Mouse (Mus musculus) erythroblast, adult 5-6 weeks (primary cell): ENCODE results near the gene Gnb4. TPM values are rescaled to one million over a fixed set of nuclear protein-coding genes. Genes with fewer than 3 reads are reported as not detected.

Source experiments
- ATAC-seq: replicated peaks from 2 replicates; pipeline ENCODE4 v1.8.0; 2016; ENCODE audit warnings: moderate number of reproducible peaks, mild to moderate bottlenecking, moderate TSS enrichment, inconsistent platforms; ENCODE audit not compliant: poor library complexity, low FRiP score, severe bottlenecking
- total RNA-seq, 2 experiments: library from RNA; stranded (forward) in 1 of 2; stranded (reverse) in 1 of 2; fragments of 150-400 nt in 1 of 2; fragments of 200-764, 138-1000 nt in 1 of 2; gene quantifications; 2 replicates each; pipeline versions ENCODE4 v1.2.3 to v1.2.4; 2015 to 2017; ENCODE audit warnings: low replicate concordance in 2 of 2

Gnb4 gene
- total RNA-seq, 2 experiments from 2014 or later: 0.51 to 4.0 TPM

GRCm38 (mm10) chr3:32617053-32617642 lies 763 bp upstream of the Gnb4 start:
- ATAC-seq: no peak

GRCm38 (mm10) chr3:32616006-32616330 lies 417 bp downstream of the Gnb4 start:
- no peak for ATAC-seq

- ATAC-seq: no peak
Observed at GRCm38 (mm10) chr3:32615376-32615775, 1.0 kb downstream of the Gnb4 start.

GRCm38 (mm10) chr3:32614786-32615185 lies 1.6 kb downstream of the Gnb4 start:
- no peak for ATAC-seq

GRCm38 (mm10) chr3:32611606-32612170 lies 4.7 kb downstream of the Gnb4 start:
- ATAC-seq: no peak

- no peak for ATAC-seq
Observed at GRCm38 (mm10) chr3:32610560-32610959, 5.8 kb downstream of the Gnb4 start.

- ATAC-seq: no peak
Observed at GRCm38 (mm10) chr3:32609233-32609632, 7.2 kb downstream of the Gnb4 start.

- ATAC-seq: no peak
Observed at GRCm38 (mm10) chr3:32601055-32601454, 15.3 kb downstream of the Gnb4 start.

- ATAC-seq: no peak
Observed at GRCm38 (mm10) chr3:32599328-32599727, 17.1 kb downstream of the Gnb4 start.

- ATAC-seq: no peak
Observed at GRCm38 (mm10) chr3:32595080-32595479, 21.3 kb downstream of the Gnb4 start.

- ATAC-seq: no peak
Observed at GRCm38 (mm10) chr3:32586274-32586673, 30.1 kb downstream of the Gnb4 start.

- no peak for ATAC-seq
Observed at GRCm38 (mm10) chr3:32583489-32583888, 32.9 kb downstream of the Gnb4 start.

- ATAC-seq: no peak
Observed at GRCm38 (mm10) chr3:32581911-32582310, 34.5 kb downstream of the Gnb4 start.

- ATAC-seq: no peak
Observed at GRCm38 (mm10) chr3:32580738-32581137, 35.6 kb downstream of the Gnb4 start.

- ATAC-seq: no peak
Observed at GRCm38 (mm10) chr3:32578772-32579171, 37.6 kb downstream of the Gnb4 start.

GRCm38 (mm10) chr3:32575151-32575550 lies 41.2 kb downstream of the Gnb4 start:
- no peak for ATAC-seq

- no peak for ATAC-seq
Observed at GRCm38 (mm10) chr3:32573881-32574280, 42.5 kb downstream of the Gnb4 start.

GRCm38 (mm10) chr3:32573086-32573485 lies 43.3 kb downstream of the Gnb4 start:
- ATAC-seq: no peak

GRCm38 (mm10) chr3:32563401-32563800 lies 53.0 kb downstream of the Gnb4 start:
- ATAC-seq: no peak

GRCm38 (mm10) chr3:32553061-32553460 lies 63.3 kb downstream of the Gnb4 start:
- no peak for ATAC-seq

GRCm38 (mm10) chr3:32538091-32538490 lies 78.3 kb downstream of the Gnb4 start:
- ATAC-seq: no peak

GRCm38 (mm10) chr3:32537556-32537955 lies 78.8 kb downstream of the Gnb4 start:
- ATAC-seq: no peak
